9 mouse cellular contexts compared by ENCODE assay signal in the genomic region with DNA sequence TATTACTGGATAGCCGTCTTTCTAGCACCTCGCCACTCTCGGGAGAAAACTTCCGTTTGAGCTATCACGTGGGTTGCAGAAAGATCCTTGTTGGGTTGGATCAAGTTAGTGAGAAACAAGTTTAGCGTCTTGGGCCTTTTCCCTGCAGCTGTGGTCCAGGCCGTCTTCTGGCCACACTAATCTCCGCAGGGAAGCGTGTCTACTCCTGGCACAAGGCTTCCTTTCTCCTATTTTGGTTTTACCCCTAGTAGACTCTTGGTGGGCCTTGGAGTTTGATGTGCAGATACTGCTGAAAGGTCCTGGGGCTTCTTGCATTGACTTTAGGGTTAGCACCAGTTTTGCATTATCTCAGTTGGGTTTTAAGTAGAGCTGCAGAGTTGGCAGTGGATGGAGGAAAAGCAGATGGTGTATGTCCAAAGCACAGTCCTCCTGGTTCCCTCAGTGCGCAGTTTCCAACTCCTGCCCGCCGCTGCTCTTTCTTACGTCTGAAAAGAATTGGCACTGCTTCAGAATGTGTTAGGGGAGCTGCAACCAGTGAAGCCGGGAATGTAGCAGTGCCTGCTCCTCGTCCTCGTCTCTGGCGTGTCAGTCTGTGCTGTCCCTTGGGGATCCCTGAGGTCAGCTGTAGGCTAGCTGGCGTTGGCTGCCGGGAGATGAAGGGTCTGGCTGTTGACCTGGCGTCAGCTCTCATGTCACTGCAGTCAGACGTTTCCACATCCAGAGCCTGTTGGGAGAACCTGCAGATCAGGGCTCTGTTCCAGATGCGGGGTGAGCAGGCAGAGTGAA.
DNase-seq lines count a peak whose midpoint lies in the region; ATAC-seq lines count a peak whose summit lies in the region.
"Had no signal": no experiment of that assay in that cellular context is flagged by ENCODE, and none has a peak within 500 bp of the region (broad histone marks: within the 10 kb centered on the region; RNA-seq: fewer than 3 reads in every experiment).

No protein-coding gene starts in this region.

- WGBS in embryonic facial prominence, embryonic 15.5 days, result 49% methylated on average over 22 of the region's 22 CpGs
- WGBS in heart, embryonic 14.5 days, result 41% methylated on average over 22 of the region's 22 CpGs
- 59% methylated on average over 22 of the region's 22 CpGs for WGBS in limb, embryonic 15.5 days

- ATAC-seq in embryonic facial prominence, embryonic 15.5 days (ENCODE audit: insufficient number of reproducible peaks, low FRiP score, low TSS enrichment, low read depth), result no peak
- ATAC-seq in heart, embryonic 14.5 days (ENCODE audit: insufficient number of reproducible peaks, insufficient read depth, low FRiP score, low read depth), result no peak
- no peak for ATAC-seq in limb, embryonic 15.5 days (ENCODE audit: insufficient number of reproducible peaks, low FRiP score, low TSS enrichment, low read depth)
- no peak for ATAC-seq in megakaryocyte, adult 5-6 weeks (ENCODE audit: poor library complexity, severe bottlenecking)
- ATAC-seq in inflammation-experienced regulatory T-cells, adult 6 months, result no peak
- no peak for ATAC-seq in erythroblast, adult 5-6 weeks (replicated peaks; ENCODE audit: low FRiP score, poor library complexity, severe bottlenecking)

- H3K9me3 ChIP-seq in embryonic facial prominence, embryonic 15.5 days (replicated peaks), result no peaks in the 10 kb centered on the region
- H3K9me3 ChIP-seq in heart, embryonic 14.5 days (ENCODE audit: control insufficient read depth, low read length), result no peaks in the 10 kb centered on the region
- H3K9me3 ChIP-seq in limb, embryonic 15.5 days, result no peaks in the 10 kb centered on the region

- H3K9ac ChIP-seq in embryonic facial prominence, embryonic 15.5 days, result no peak overlapping the region
- H3K9ac ChIP-seq in heart, embryonic 14.5 days (ENCODE audit: low read length), result no peak overlapping the region
- no peak overlapping the region for H3K9ac ChIP-seq in limb, embryonic 15.5 days

- no peaks in the 10 kb centered on the region for H3K27me3 ChIP-seq in embryonic facial prominence, embryonic 15.5 days
- H3K27me3 ChIP-seq in heart, embryonic 14.5 days (ENCODE audit: control insufficient read depth, insufficient read depth, low read length), result no peaks in the 10 kb centered on the region
- H3K27me3 ChIP-seq in limb, embryonic 15.5 days, result no peaks in the 10 kb centered on the region

- peaks cover 45% of the 10 kb centered on the region for H3K4me1 ChIP-seq in embryonic facial prominence, embryonic 15.5 days
- H3K4me1 ChIP-seq in heart, embryonic 14.5 days (ENCODE audit: control insufficient read depth in 2 of 2, insufficient read depth in 2 of 2, low read length in 2 of 2), result peaks cover 36 to 61% of the 10 kb centered on the region in 2 experiments
- H3K4me1 ChIP-seq in limb, embryonic 15.5 days, result peaks cover 42% of the 10 kb centered on the region; the same call in 1 of the 2 replicates

- peak overlapping the region; percentile 44 for H3K27ac ChIP-seq in embryonic facial prominence, embryonic 15.5 days (replicated peaks)
- peak overlapping the region; percentile 42 to 46; a peak in 3 of 4 replicates for H3K27ac ChIP-seq in heart, embryonic 14.5 days (replicated peaks in 1 of 2; ENCODE audit: control insufficient read depth in 1 of 2, insufficient read depth in 1 of 2, low read depth in 2 of 2, low read length in 2 of 2)
- H3K27ac ChIP-seq in limb, embryonic 15.5 days, result peak overlapping the region; percentile 24

- peaks cover 13% of the 10 kb centered on the region for H3K36me3 ChIP-seq in embryonic facial prominence, embryonic 15.5 days
- peaks cover 34% of the 10 kb centered on the region for H3K36me3 ChIP-seq in heart, embryonic 14.5 days (ENCODE audit: control insufficient read depth, insufficient read depth, low read length)
- H3K36me3 ChIP-seq in limb, embryonic 15.5 days, result peaks cover 32% of the 10 kb centered on the region

- H3K4me3 ChIP-seq in embryonic facial prominence, embryonic 15.5 days (replicated peaks), result no peak overlapping the region
- no peak overlapping the region for H3K4me3 ChIP-seq in heart, embryonic 14.5 days (ENCODE audit: control insufficient read depth in 1 of 2, insufficient read depth in 1 of 2, low read depth in 1 of 2, low read length in 2 of 2)
- H3K4me3 ChIP-seq in limb, embryonic 15.5 days, result no peak overlapping the region

- DNase-seq in kidney, postnatal 14 days, result peak; percentile 34
- DNase-seq in kidney, adult 9 months, result no peak
- DNase-seq: cerebellum, postnatal 36 days had no signal

- H3K4me2 ChIP-seq in embryonic facial prominence, embryonic 15.5 days (replicated peaks), result no peak overlapping the region
- no peak overlapping the region for H3K4me2 ChIP-seq in heart, embryonic 14.5 days (ENCODE audit: low read length)
- no peak overlapping the region for H3K4me2 ChIP-seq in limb, embryonic 15.5 days
